Mouse (Mus musculus) midbrain, embryonic 13.5 days (tissue): ENCODE data around the gene P2ry12. TPM values are rescaled to one million over a fixed set of nuclear protein-coding genes. Genes with fewer than 3 reads are reported as not detected.

ENCODE experiments used
- ATAC-seq: fragments of 200-750 bp; cut with Nextera tagmentation; 2 replicates; pipeline ENCODE4 v1.8.0; 2017; ENCODE audit warnings: mild to moderate bottlenecking, moderate TSS enrichment, moderate library complexity
- H3K27ac ChIP-seq: fragments of 300-500 bp; sonication (generic); 2 replicates; pipeline ENCODE4 v1.5.1; 2015; ENCODE audit warnings: inconsistent platforms, mild to moderate bottlenecking, moderate library complexity
- H3K27me3 ChIP-seq: fragments of 300-500 bp; sonication (generic); 2 replicates; pipeline ENCODE4 v1.6.1; 2015; ENCODE audit warnings: mild to moderate bottlenecking, inconsistent platforms
- H3K36me3 ChIP-seq: fragments of 300-500 bp; sonication (generic); 2 replicates; pipeline ENCODE4 v1.6.1; 2015; ENCODE audit warnings: mild to moderate bottlenecking, inconsistent platforms
- H3K4me1 ChIP-seq: fragments of 300-500 bp; sonication (generic); replicated peaks from 2 replicates; pipeline ENCODE4 v1.6.1; 2015; ENCODE audit warnings: inconsistent platforms
- H3K4me2 ChIP-seq: fragments of 300-500 bp; sonication (generic); replicated peaks from 2 replicates; pipeline ENCODE4 v1.6.1; 2015; ENCODE audit warnings: moderate library complexity, mild to moderate bottlenecking, inconsistent platforms
- H3K4me3 ChIP-seq: fragments of 300-500 bp; sonication (generic); replicated peaks from 2 replicates; pipeline ENCODE4 v1.5.1; 2015; ENCODE audit warnings: mild to moderate bottlenecking, inconsistent platforms
- H3K9ac ChIP-seq: fragments of 300-500 bp; sonication (generic); replicated peaks from 2 replicates; pipeline ENCODE4 v1.6.1; 2015; ENCODE audit warnings: mild to moderate bottlenecking, inconsistent platforms
- H3K9me3 ChIP-seq: fragments of 300-500 bp; sonication (generic); 2 replicates; pipeline ENCODE4 v1.6.1; 2016; ENCODE audit warnings: mild to moderate bottlenecking, inconsistent platforms
- WGBS: fragments of 180-500 bp; shearing (Covaris S2); methylation state at CpG from one replicate; pipeline ENCODE4 v1.1.7; 2015; 5-methylcytosine and 5-hydroxymethylcytosine counted together
- polyA plus RNA-seq: library from polyadenylated mRNA; unstranded; fragments of >200 nt; fragmentation: Nextera tagmentation; extraction: Ambion mirVana; gene quantifications from 2 replicates; pipeline ENCODE4 v1.2.1, GENCODE M21; 2015

P2ry12 gene
- polyA plus RNA-seq, 1 experiment from 2014 or later = 6.4 TPM

GRCm38 (mm10) chr3:59174426-59175154 lies 88.1 kb downstream of the P2ry12 start:
- no peaks in the 10 kb centered on the region for H3K4me1 ChIP-seq
- WGBS = 89% methylated on average over 6 of the region's 6 CpGs
- H3K4me2 ChIP-seq = no peak overlapping the region
- ATAC-seq = no peak
- H3K36me3 ChIP-seq = no peaks in the 10 kb centered on the region
- no peak overlapping the region for H3K4me3 ChIP-seq
- H3K9me3 ChIP-seq = no peaks in the 10 kb centered on the region
- H3K9ac ChIP-seq = no peak overlapping the region
- H3K27ac ChIP-seq = no peak overlapping the region
- H3K27me3 ChIP-seq = no peaks in the 10 kb centered on the region

DNA sequence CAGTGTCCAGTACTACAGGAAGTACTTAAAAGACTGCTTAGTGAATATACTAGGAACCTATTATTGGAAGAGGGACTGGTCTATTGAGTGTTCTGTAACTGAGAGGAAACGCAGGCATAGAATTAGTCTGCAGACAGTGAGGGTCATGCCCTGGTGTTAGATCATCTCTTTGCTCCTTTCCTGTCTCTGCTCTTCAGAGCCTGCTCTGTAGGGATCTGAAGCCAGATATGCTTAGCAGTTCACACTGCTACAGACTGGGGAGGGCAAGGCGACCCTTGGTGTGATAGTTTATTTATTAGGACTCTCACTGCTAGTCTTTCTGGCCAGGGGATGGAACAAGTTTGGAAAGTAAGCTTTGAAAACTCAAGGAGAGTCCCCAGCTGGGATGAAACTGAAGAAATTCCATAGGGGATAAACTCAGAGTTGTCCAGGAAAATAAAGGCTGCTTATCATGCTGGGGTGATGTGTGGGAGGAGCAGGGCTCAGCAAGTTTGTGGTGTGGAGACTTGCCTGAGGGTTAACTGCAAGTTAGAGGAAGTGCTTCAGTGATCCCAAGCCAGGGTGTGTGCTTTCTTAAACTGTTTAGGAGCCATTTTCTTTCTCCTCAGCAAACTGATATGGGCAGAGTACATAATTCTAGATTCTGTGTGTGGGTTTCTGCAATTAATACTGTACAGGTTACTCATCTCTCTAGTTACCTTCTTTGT lies 92.6 kb downstream of the P2ry12 start:
- H3K4me2 ChIP-seq = no peak overlapping the region
- H3K36me3 ChIP-seq = no peaks in the 10 kb centered on the region
- no peak overlapping the region for H3K27ac ChIP-seq
- no peaks in the 10 kb centered on the region for H3K4me1 ChIP-seq
- no peak for ATAC-seq
- H3K9me3 ChIP-seq = no peaks in the 10 kb centered on the region
- no peak overlapping the region for H3K9ac ChIP-seq
- H3K4me3 ChIP-seq = no peak overlapping the region
- WGBS = 61% methylated on average over 2 of the region's 2 CpGs
- H3K27me3 ChIP-seq = no peaks in the 10 kb centered on the region

- no peak overlapping the region for H3K9ac ChIP-seq
- H3K27ac ChIP-seq = no peak overlapping the region
- no peaks in the 10 kb centered on the region for H3K27me3 ChIP-seq
- H3K4me2 ChIP-seq = no peak overlapping the region
- H3K9me3 ChIP-seq = no peaks in the 10 kb centered on the region
- no peaks in the 10 kb centered on the region for H3K36me3 ChIP-seq
- no peak for ATAC-seq
- H3K4me1 ChIP-seq = no peaks in the 10 kb centered on the region
- 89% methylated on average over 4 of the region's 4 CpGs for WGBS
- no peak overlapping the region for H3K4me3 ChIP-seq
Measured at GRCm38 (mm10) chr3:59169215-59169614, 93.5 kb downstream of the P2ry12 start.

DNA sequence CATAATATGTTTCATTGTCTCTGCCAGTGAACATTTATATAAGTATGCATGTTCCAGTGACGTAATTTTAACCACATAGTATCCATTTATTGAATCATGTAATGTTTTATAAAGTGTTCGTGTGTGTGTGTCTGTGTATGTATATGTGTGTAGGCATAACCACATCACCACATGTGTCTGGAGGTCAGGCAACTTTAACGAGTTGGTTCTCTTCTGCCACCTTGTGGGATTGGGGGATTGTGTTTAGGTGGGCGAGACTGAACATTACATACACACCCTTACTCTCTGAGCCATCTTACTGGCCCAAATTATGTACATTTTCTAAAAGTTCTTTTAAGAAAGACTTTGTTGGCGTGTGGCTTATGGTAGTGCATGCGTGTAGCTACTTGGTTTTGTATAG lies 94.2 kb downstream of the P2ry12 start:
- H3K9me3 ChIP-seq = no peaks in the 10 kb centered on the region
- no peak overlapping the region for H3K4me3 ChIP-seq
- 93% methylated on average over 6 of the region's 6 CpGs for WGBS
- H3K4me2 ChIP-seq = no peak overlapping the region
- no peaks in the 10 kb centered on the region for H3K4me1 ChIP-seq
- no peak overlapping the region for H3K9ac ChIP-seq
- no peak for ATAC-seq
- H3K27me3 ChIP-seq = no peaks in the 10 kb centered on the region
- no peaks in the 10 kb centered on the region for H3K36me3 ChIP-seq
- H3K27ac ChIP-seq = no peak overlapping the region

DNA sequence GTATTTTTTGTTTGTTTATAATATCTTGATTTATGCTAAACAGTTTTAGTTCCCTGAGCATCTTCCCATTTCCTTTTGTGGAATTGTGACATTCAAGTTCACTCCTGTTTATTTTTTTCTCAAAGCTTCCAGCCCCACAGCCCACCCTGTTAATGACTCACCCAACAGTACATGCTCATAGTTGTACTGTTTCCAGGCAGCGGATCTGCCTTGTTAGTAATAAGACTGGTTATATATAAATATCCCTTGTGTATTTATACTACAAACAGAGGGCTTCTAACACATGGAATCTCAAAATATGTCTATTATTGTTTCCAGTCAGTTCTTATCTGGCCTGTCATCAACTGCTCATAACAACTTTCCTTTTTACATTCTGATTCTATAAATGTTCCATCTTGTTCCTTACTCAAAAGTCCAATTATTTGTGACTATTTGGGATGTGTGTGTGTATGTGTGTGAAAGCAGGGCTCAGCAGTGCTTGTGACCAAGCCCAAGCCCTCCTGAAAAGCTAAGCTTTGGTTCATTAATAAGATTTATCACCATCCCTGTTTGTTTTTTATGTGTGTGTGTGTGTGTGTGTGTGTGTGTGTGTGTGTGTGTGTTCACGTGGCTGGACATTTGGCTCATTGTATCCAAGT lies 95.1 kb downstream of the P2ry12 start:
- H3K27ac ChIP-seq = no peak overlapping the region
- no peak overlapping the region for H3K4me2 ChIP-seq
- 94% methylated on average over 2 of the region's 2 CpGs for WGBS
- no peaks in the 10 kb centered on the region for H3K36me3 ChIP-seq
- no peak for ATAC-seq
- H3K9ac ChIP-seq = no peak overlapping the region
- H3K4me1 ChIP-seq = no peaks in the 10 kb centered on the region
- no peaks in the 10 kb centered on the region for H3K9me3 ChIP-seq
- no peak overlapping the region for H3K4me3 ChIP-seq
- no peaks in the 10 kb centered on the region for H3K27me3 ChIP-seq

Other genes with a start within 250 kb of the P2ry12 start
- 0.82 and 1.2 TPM in 2 replicates for gene Gpr171, start 161.1 kb downstream of the P2ry12 start, polyA plus RNA-seq
- 1.9 and 2.4 TPM in 2 replicates for gene P2ry14, start 109.3 kb downstream of the P2ry12 start, polyA plus RNA-seq
- 0.19 TPM in 1 of 2 replicates, not detected in the other for gene Gpr87, start 67.8 kb downstream of the P2ry12 start, polyA plus RNA-seq
- 0.97 and 1.2 TPM in 2 replicates for gene P2ry13, start 52.0 kb downstream of the P2ry12 start, polyA plus RNA-seq
- 2.1 and 2.5 TPM in 2 replicates for gene Igsf10, start 81.5 kb upstream of the P2ry12 start, polyA plus RNA-seq